Mouse (Mus musculus) telencephalon, adult 2 months (tissue): Measurements from ENCODE around the gene Pigh.

Experiments
- DNase-seq: peaks from one replicate; pipeline ENCODE4 v3.0.0-alpha.2; 2011; ENCODE audit warnings: low read depth, low spot score

Gene Pigh

GRCm38 (mm10) chr12:79067526-79067925, 21.9 kb downstream of the Pigh start:
- DNase-seq, result no peak

- no peak for DNase-seq
These were observed 23.0 kb downstream of the Pigh start for GRCm38 (mm10) chr12:79066431-79066830.

GRCm38 (mm10) chr12:79064451-79064850, 25.0 kb downstream of the Pigh start:
- DNase-seq, result no peak

GRCm38 (mm10) chr12:79060766-79061652, 28.4 kb downstream of the Pigh start:
- no peak for DNase-seq

GRCm38 (mm10) chr12:79060134-79060533, 29.3 kb downstream of the Pigh start:
- no peak for DNase-seq

- DNase-seq, result no peak
These were observed 29.9 kb downstream of the Pigh start for GRCm38 (mm10) chr12:79059573-79059972.

- no peak for DNase-seq
These were observed 34.2 kb downstream of the Pigh start for GRCm38 (mm10) chr12:79055276-79055675.

- no peak for DNase-seq
These were observed 37.4 kb downstream of the Pigh start for GRCm38 (mm10) chr12:79052073-79052472.

GRCm38 (mm10) chr12:79050545-79051212, 38.8 kb downstream of the Pigh start:
- DNase-seq, result no peak

GRCm38 (mm10) chr12:79049807-79050206, 39.6 kb downstream of the Pigh start:
- no peak for DNase-seq

- no peak for DNase-seq
These were observed 40.6 kb downstream of the Pigh start for GRCm38 (mm10) chr12:79048898-79049297.

- no peak for DNase-seq
These were observed 42.2 kb downstream of the Pigh start for GRCm38 (mm10) chr12:79047203-79047602.

GRCm38 (mm10) chr12:79046171-79046570, 43.3 kb downstream of the Pigh start:
- peak; percentile 21 for DNase-seq

- peak; percentile 32 for DNase-seq
These were observed 44.8 kb downstream of the Pigh start for GRCm38 (mm10) chr12:79044668-79045067.

- DNase-seq, result no peak
These were observed 48.0 kb downstream of the Pigh start for GRCm38 (mm10) chr12:79041436-79041835.

- no peak for DNase-seq
These were observed 49.1 kb downstream of the Pigh start for GRCm38 (mm10) chr12:79040201-79040827.

GRCm38 (mm10) chr12:79039708-79040107, 49.7 kb downstream of the Pigh start:
- no peak for DNase-seq

GRCm38 (mm10) chr12:79035349-79035748, 54.1 kb downstream of the Pigh start:
- DNase-seq, result peak; percentile 82

- no peak for DNase-seq
These were observed 55.1 kb downstream of the Pigh start for GRCm38 (mm10) chr12:79034331-79034730.
